Mouse (Mus musculus): ENCODE results near the gene Wfdc18. TPM values are rescaled to one million over a fixed set of nuclear protein-coding genes. Genes with fewer than 3 reads are reported as not detected.

Wfdc18 gene
- polyA plus RNA-seq, 1 experiment from 2014 or later = not detected

GRCm38 (mm10) chr11:83743525-83743924 is 34.7 kb downstream of the Wfdc18 start:
- H3K4me1 ChIP-seq = no peaks in the 10 kb centered on the region
- H3K9me3 ChIP-seq = no peaks in the 10 kb centered on the region
- no peak overlapping the region for H3K4me3 ChIP-seq
- no peak overlapping the region for H3K4me2 ChIP-seq
- no peaks in the 10 kb centered on the region for H3K36me3 ChIP-seq
- ATAC-seq (ENCODE audit: insufficient number of reproducible peaks, insufficient read depth, low FRiP score, low TSS enrichment, low read depth) = no peak
- WGBS = 76% methylated on average over 3 of the region's 3 CpGs
- H3K9ac ChIP-seq = no peak overlapping the region
- peaks cover 41% of the 10 kb centered on the region for H3K27me3 ChIP-seq
- H3K27ac ChIP-seq = no peak overlapping the region

- Histone ChIP-seq H3K27ac (no peak overlapping the region), H3K36me3 (no peaks in the 10 kb centered on the region), H3K4me2 (no peak overlapping the region), H3K27me3 (peaks cover 45% of the 10 kb centered on the region), H3K4me3 (no peak overlapping the region), H3K9me3 (no peaks in the 10 kb centered on the region), H3K9ac (no peak overlapping the region), H3K4me1 (no peaks in the 10 kb centered on the region)
- no peak for ATAC-seq (ENCODE audit: insufficient number of reproducible peaks, insufficient read depth, low FRiP score, low TSS enrichment, low read depth)
- 60% methylated on average over 4 of the region's 4 CpGs for WGBS
Measured at GRCm38 (mm10) chr11:83746152-83746551, 37.3 kb downstream of the Wfdc18 start.

GRCm38 (mm10) chr11:83746681-83747080 is 37.9 kb downstream of the Wfdc18 start, which contains the start of gene Wfdc21:
Gene Wfdc21, plus strand, starts transcription at chr11:83746940.
- H3K9me3 ChIP-seq = no peaks in the 10 kb centered on the region
- H3K36me3 ChIP-seq = no peaks in the 10 kb centered on the region
- 78% methylated on average over 5 of the region's 5 CpGs for WGBS
- no peak within 1 kb of the TSS for H3K4me2 ChIP-seq
- H3K4me1 ChIP-seq = no peaks in the 10 kb centered on the region
- no peak within 1 kb of the TSS for H3K9ac ChIP-seq
- H3K27ac ChIP-seq = no peak within 1 kb of the TSS
- no peak within 1 kb of the TSS for H3K4me3 ChIP-seq
- no peak for ATAC-seq (ENCODE audit: insufficient number of reproducible peaks, insufficient read depth, low FRiP score, low TSS enrichment, low read depth)
- peaks cover 48% of the 10 kb centered on the region for H3K27me3 ChIP-seq

- Histone ChIP-seq H3K27ac (no peak overlapping the region), H3K4me3 (no peak overlapping the region), H3K9me3 (no peaks in the 10 kb centered on the region), H3K9ac (no peak overlapping the region), H3K36me3 (no peaks in the 10 kb centered on the region), H3K4me2 (no peak overlapping the region), H3K4me1 (no peaks in the 10 kb centered on the region), H3K27me3 (peaks cover 57% of the 10 kb centered on the region)
- ATAC-seq (ENCODE audit: insufficient number of reproducible peaks, insufficient read depth, low FRiP score, low TSS enrichment, low read depth) = no peak
- WGBS = 70% methylated on average over 6 of the region's 6 CpGs
Measured at GRCm38 (mm10) chr11:83747376-83748265, 38.8 kb downstream of the Wfdc18 start.

GRCm38 (mm10) chr11:83753581-83754181 is 44.9 kb downstream of the Wfdc18 start, which contains the start of gene Heatr6:
Gene Heatr6, plus strand, starts transcription at chr11:83753696.
- Histone ChIP-seq H3K27me3 (peaks cover 24% of the 10 kb centered on the region), H3K4me2 (peak within 1 kb of the TSS; percentile 76), H3K27ac (peak within 1 kb of the TSS; percentile 82), H3K36me3 (peaks cover 27% of the 10 kb centered on the region), H3K9ac (peak within 1 kb of the TSS; percentile 85), H3K4me3 (peak within 1 kb of the TSS; percentile 87), H3K9me3 (no peaks in the 10 kb centered on the region), H3K4me1 (peaks cover 17% of the 10 kb centered on the region)
- WGBS = under 1% methylated on average over 47 of the region's 47 CpGs
- ATAC-seq (ENCODE audit: insufficient number of reproducible peaks, insufficient read depth, low FRiP score, low TSS enrichment, low read depth) = peak; percentile 82

- Histone ChIP-seq H3K9me3 (no peaks in the 10 kb centered on the region), H3K27me3 (peaks cover 19% of the 10 kb centered on the region), H3K27ac (no peak overlapping the region), H3K9ac (peak overlapping the region; percentile 85), H3K4me3 (peak overlapping the region; percentile 87), H3K4me1 (peaks cover 17% of the 10 kb centered on the region), H3K4me2 (peak overlapping the region; percentile 76), H3K36me3 (peaks cover 32% of the 10 kb centered on the region)
- ATAC-seq (ENCODE audit: insufficient number of reproducible peaks, insufficient read depth, low FRiP score, low TSS enrichment, low read depth) = no peak
- 7% methylated on average over 8 of the region's 8 CpGs for WGBS
Measured at GRCm38 (mm10) chr11:83754227-83754626, 45.4 kb downstream of the Wfdc18 start.

Other genes with a start within 250 kb of the Wfdc18 start
- 2.6 and 2.9 TPM in 2 replicates for gene Mmp28, start 245.9 kb upstream of the Wfdc18 start, polyA plus RNA-seq (2015; fragmentation: Nextera tagmentation; extraction: Ambion mirVana)
- 17.9 and 21.9 TPM in 2 replicates for gene Taf15, start 235.9 kb upstream of the Wfdc18 start, polyA plus RNA-seq (2015; fragmentation: Nextera tagmentation; extraction: Ambion mirVana)
- gene Heatr9, start 186.8 kb upstream of the Wfdc18 start, polyA plus RNA-seq (2015; fragmentation: Nextera tagmentation; extraction: Ambion mirVana) = not detected in 2 replicates
- gene Ccl5, start 178.5 kb upstream of the Wfdc18 start, polyA plus RNA-seq (2015; fragmentation: Nextera tagmentation; extraction: Ambion mirVana) = 0.56 TPM in 1 of 2 replicates, not detected in the other
- gene Ccl9, start 130.4 kb upstream of the Wfdc18 start, polyA plus RNA-seq (2015; fragmentation: Nextera tagmentation; extraction: Ambion mirVana) = 1.9 and 3.6 TPM in 2 replicates
- 0.35 and 1.6 TPM in 2 replicates for gene Ccl6, start 115.9 kb upstream of the Wfdc18 start, polyA plus RNA-seq (2015; fragmentation: Nextera tagmentation; extraction: Ambion mirVana)
- not detected in 2 replicates for gene Rpl9-ps1, start 63.4 kb upstream of the Wfdc18 start, polyA plus RNA-seq (2015; fragmentation: Nextera tagmentation; extraction: Ambion mirVana)
- 0.38 TPM in 1 of 2 replicates, not detected in the other for gene Ccl3, start 59.7 kb upstream of the Wfdc18 start, polyA plus RNA-seq (2015; fragmentation: Nextera tagmentation; extraction: Ambion mirVana)
- 0.43 and 0.45 TPM in 2 replicates for gene Ccl4, start 46.4 kb upstream of the Wfdc18 start, polyA plus RNA-seq (2015; fragmentation: Nextera tagmentation; extraction: Ambion mirVana)
- 0.58 TPM in 1 of 2 replicates, not detected in the other for gene Wfdc17, start 5.0 kb upstream of the Wfdc18 start, polyA plus RNA-seq (2015; fragmentation: Nextera tagmentation; extraction: Ambion mirVana)
- gene Wfdc21, start 37.9 kb downstream of the Wfdc18 start, polyA plus RNA-seq (2015; fragmentation: Nextera tagmentation; extraction: Ambion mirVana) = not detected in 2 replicates
- 32.0 and 32.1 TPM in 2 replicates for gene Heatr6, start 44.7 kb downstream of the Wfdc18 start, polyA plus RNA-seq (2015; fragmentation: Nextera tagmentation; extraction: Ambion mirVana)
- 0.12 TPM in 1 of 2 replicates, not detected in the other for gene Hnf1b, start 141.0 kb downstream of the Wfdc18 start, polyA plus RNA-seq (2015; fragmentation: Nextera tagmentation; extraction: Ambion mirVana)
- gene Ddx52, start 233.0 kb downstream of the Wfdc18 start, polyA plus RNA-seq (2015; fragmentation: Nextera tagmentation; extraction: Ambion mirVana) = 37.9 and 42.7 TPM in 2 replicates